Mouse (Mus musculus) kidney, adult 11 months (tissue): ENCODE measurements around the gene Nedd8.

Source experiments
- DNase-seq: peaks from one replicate; pipeline ENCODE4 v3.0.0; 2022

Nedd8 gene

DNA sequence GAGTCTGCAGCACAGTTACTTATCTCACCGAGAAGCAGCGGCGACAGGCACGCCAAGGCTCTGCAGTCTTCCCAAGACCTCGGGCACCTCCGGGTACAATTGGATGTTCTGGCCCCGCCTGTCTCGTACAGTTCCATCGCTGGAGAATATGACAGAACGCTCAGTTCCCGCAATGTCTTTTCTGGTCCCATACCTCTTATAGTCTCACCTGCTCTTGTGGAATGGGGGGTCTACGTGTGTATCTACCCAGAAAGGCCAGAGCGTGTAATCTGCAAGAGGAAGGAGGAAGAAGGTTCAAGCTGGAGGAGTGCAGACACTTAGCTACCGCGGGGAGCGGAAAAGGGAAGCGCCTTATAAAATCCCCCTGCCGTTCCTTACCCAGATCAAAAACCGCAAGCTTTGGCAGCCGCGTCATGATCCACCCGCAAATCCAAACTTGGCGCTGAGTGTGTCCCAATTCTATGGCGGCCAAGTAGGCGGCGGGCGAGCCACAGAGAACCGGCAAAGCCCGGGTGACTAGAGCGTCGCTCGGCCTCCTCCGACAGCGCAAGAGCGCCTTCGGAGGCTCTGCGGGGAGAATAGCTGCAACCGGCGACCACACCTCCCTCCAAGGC, 11.9 kb downstream of the Nedd8 start, which contains the start of gene Mdp1:
Gene Mdp1, minus strand, starts transcription at position 549 of the 614 bp plus-strand sequence.
- peak; percentile 71 for DNase-seq

GRCm38 (mm10) chr14:55658011-55658410, 13.9 kb downstream of the Nedd8 start:
- DNase-seq, result peak; percentile 73

- no peak for DNase-seq
These were observed 15.0 kb downstream of the Nedd8 start for GRCm38 (mm10) chr14:55656935-55657334.

DNA sequence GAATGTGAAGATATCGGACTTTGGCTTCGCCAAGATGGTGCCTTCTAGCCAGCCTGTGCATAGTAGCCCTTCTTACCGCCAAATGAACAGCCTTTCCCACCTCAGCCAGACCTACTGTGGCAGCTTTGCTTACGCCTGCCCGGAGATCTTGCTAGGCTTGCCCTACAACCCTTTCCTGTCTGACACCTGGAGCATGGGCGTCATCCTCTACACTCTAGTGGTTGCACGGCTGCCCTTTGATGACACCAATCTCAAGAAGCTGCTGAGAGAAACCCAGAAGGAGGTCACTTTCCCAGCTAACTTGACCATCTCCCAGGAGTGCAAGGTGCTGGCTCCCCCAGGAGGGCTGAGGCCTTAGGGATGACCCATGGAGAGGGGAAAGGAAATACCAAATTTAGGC, 20.4 kb downstream of the Nedd8 start:
- DNase-seq, result no peak

DNA sequence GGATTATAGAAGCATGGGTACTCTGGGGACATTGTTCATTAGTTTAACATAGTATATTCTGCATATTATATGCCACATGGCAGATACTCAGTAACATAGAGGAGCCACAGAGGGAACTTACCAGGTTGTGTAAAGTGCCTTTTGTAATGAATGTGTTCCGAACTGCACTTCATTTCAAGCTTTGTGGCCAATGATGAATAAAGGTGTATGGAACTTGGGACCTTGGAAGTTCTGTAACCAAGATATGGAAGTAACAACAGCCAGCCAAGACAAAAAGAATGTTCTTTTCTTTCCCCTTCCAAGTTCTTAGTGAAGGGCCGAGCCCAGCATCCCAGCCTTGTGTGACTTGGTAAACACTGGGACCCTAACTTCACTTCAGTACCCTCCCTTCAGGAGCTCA, 22.0 kb downstream of the Nedd8 start, which contains the start of gene Tssk4:
Gene Tssk4, plus strand, starts transcription at position 301 of the 400 bp plus-strand sequence.
- DNase-seq, result no peak

DNA sequence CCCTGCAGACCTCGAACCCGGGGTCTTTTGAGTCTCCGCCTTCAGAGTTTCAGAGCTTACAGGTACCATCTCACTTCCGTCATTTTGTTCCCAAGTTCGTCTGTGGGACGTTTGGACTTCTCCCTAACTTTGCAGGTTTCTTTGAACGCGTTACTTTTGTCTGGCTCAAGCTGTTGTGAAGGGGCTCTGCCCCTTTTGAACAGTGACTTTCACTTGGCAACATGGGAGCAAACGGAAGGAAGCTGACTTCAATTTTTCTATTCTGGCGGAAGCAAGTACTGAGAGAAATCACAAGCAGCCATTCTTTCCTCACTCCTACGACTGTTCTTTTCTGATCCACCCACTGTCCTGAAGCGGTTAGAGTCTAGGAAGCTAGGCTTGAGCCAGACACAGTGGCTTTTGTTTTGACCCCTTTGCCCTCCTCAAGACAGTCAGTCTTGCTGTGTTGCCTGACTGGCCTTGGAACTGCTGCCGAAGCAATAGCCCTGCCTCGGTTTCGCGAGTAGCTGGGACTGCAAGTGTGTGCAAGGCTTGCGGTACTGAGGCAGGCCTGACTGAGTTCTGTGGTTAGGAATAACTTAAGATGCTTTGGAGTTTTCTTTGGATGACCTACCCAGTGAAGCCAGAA, 27.5 kb downstream of the Nedd8 start:
- DNase-seq, result no peak

- DNase-seq, result peak; percentile 89
These were observed 28.6 kb downstream of the Nedd8 start, which contains the start of gene Tm9sf1 for GRCm38 (mm10) chr14:55643060-55643907. Gene Tm9sf1 (minus strand): TSS chr14:55643806.

DNA sequence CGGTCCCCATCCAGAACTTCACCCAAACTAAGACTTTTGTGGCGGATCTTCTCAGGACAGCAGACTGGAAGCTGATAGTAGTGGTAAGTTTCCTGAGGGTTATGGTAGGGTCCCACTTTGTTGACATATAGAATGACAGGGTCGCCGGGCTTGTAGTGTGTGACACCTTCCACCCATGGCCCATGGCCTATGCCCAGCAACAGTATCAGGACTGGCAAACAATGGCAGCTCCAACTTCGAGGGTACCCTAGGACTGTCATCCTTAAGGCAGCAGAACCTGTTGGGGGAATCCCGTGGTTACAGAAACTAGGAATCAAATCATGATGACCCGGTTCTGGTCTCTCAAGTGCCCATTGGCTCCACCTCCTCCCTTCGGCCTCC, 29.3 kb downstream of the Nedd8 start:
- DNase-seq, result no peak

GRCm38 (mm10) chr14:55641291-55641690, 30.6 kb downstream of the Nedd8 start:
- no peak for DNase-seq

DNA sequence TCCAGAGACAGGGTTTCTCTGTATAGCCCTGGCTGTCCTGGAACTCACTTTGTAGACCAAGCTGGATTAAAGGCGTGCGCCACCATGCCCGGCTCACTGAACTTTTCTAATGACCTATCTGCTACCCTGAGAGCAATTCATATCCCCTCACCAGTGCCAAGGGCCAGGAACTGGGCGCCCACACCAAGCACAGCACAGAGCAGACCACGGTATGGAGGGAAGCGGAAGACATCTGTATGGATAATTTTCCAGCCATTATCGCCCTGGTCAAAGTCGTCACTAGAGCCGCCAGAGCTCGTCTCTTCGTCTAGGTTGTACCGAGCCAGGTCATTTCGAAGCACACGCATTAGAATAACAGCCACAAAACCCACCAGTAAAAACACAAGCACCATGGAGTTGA, 31.1 kb downstream of the Nedd8 start:
- DNase-seq, result no peak

DNA sequence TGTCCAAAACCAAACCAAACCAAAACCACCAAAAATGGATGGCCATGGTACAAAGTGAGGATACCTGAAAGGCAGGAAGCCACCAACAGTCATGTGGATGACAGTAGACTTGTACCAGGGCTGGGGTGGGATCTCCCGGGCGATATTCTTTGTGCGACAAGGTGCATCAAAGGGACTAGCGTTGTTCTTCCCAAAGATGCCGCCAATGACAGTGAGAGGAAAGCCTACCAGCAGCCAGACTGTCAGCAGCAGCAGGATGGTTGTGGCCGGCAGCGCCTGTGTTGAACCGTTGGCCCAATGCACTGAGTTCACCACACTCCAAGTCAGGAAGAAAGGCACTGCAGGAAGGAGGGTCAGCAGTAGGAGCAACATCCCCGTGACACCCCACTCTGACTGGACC, 34.1 kb downstream of the Nedd8 start, which contains the start of gene Gm49378:
Gene Gm49378, minus strand, starts transcription at position 101 of the 400 bp plus-strand sequence.
- no peak for DNase-seq

GRCm38 (mm10) chr14:55635523-55636007, 36.4 kb downstream of the Nedd8 start, which contains the start of gene Ipo4:
Gene Ipo4 (minus strand): TSS chr14:55635957.
- peak; percentile 85 for DNase-seq

- peak; percentile 25 for DNase-seq
These were observed 36.9 kb downstream of the Nedd8 start for GRCm38 (mm10) chr14:55634874-55635522.

GRCm38 (mm10) chr14:55629312-55629711, 42.6 kb downstream of the Nedd8 start:
- DNase-seq, result peak; percentile 30

GRCm38 (mm10) chr14:55628077-55628827, 43.7 kb downstream of the Nedd8 start:
- no peak for DNase-seq

DNA sequence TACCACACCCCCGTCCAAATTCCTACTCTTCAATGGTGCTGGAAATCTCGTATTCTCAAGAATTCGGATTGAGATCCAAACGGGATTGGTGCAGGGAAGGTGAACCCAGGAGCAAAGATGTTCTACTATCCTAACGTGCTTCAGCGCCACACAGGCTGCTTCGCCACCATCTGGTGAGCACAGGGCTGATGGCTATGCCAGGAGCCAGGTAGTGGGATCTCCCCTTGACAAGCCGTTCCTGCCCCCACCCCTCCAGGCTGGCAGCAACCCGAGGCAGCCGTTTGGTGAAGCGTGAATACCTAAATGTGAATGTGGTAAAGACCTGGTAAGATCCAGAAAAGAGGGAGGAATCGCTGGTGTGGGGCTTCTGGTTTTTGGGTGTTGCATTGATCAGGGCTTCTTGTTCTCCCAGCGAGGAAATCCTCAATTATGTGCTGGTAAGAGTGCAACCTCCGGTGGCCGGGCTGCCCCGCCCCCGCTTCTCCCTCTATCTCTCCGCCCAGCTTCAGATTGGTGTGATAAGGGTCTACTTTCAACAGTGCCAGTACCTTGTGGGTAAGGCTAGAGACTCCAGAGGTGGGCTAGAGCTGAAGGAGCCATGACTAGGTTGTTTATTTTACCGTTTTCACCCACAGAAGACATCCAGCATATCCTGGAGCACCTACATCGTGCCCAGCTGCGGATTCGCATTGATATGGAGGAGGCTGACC, 53.3 kb downstream of the Nedd8 start:
- DNase-seq, result no peak

DNA sequence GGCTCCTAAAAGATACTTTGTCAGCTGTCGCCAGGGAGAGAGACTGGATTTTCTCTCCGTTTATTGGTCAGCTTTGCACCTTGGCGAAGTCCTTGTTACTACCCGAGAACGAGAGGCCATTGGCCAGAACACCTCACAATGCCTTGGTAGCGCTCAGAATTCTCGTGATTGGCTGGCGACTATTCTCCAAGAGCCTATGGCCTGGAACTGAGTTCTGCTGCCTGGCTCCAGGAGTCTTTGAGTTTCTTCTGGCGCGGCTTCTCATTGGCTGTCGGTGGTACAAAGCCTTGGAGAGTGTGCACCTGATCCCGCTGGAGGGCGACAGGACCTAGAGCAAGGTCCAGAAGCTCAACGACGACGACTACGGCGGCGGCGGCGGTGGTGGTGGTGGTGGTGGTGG, 54.1 kb downstream of the Nedd8 start, which contains the start of gene Rec8:
Gene Rec8, plus strand, starts transcription at position 216 of the 400 bp plus-strand sequence.
- peak; percentile 69 for DNase-seq

DNA sequence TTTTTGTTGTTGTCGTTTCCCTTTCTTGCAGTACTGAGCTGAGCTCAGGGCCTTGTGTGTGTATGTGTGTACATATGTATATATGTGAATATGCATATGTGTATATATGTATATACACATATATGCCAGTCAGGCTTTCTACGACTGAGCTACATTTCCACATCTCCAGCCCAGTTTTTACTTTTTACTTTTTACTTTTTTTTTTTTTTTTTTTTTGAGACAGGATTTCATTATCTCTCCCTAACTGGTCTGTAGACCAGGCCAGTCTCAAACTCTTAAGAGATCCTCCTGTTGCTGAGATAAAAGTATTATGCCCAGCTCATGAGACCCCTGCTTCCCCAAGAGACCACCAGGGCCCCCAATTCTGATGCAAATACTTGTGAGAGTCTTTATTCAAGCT, 55.1 kb downstream of the Nedd8 start:
- DNase-seq, result no peak

GRCm38 (mm10) chr14:55615876-55616275, 56.0 kb downstream of the Nedd8 start:
- DNase-seq, result no peak

- DNase-seq, result no peak
These were observed 57.3 kb downstream of the Nedd8 start for GRCm38 (mm10) chr14:55614565-55615178.

GRCm38 (mm10) chr14:55613346-55613745, 58.6 kb downstream of the Nedd8 start:
- DNase-seq, result no peak
